ENCODE assay signal across 30 mouse cellular contexts in the genomic region with DNA sequence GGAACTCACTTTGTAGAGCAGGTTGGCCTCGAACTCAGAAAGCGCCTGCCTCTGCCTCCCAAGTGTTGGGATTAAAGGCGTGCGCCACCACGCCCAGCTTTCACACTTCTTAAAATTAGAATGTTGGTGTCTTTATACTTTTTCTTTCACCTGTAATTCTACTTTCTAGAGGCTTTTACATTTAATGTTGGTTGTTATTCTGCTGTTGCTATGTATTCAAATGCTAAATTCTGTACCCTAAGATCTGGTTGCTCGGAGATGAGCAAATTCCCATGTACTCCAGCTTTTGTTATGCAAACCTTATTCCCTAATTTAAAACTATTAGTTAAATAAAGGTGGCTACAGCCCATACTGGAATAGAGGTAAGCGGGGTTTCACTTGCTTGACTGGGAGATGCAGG.
"Had no signal": no experiment of that assay in that cellular context is flagged by ENCODE, and none has a peak within 500 bp of the region (broad histone marks: within the 10 kb centered on the region; RNA-seq: fewer than 3 reads in every experiment).

No protein-coding gene starts in this region.

- H3K36me3 ChIP-seq: limb, embryonic 10.5 days; limb, embryonic 12.5 days; limb, embryonic 13.5 days; limb, embryonic 15.5 days; liver, embryonic 12.5 days; liver, embryonic 13.5 days; liver, embryonic 15.5 days; lung, embryonic 15.5 days; midbrain, embryonic 10.5 days; midbrain, embryonic 12.5 days; midbrain, embryonic 13.5 days; midbrain, embryonic 15.5 days; neural tube, embryonic 12.5 days had no signal

- H3K27ac ChIP-seq: limb, embryonic 10.5 days; limb, embryonic 12.5 days; limb, embryonic 13.5 days; limb, embryonic 15.5 days; liver, embryonic 12.5 days; liver, embryonic 13.5 days; liver, embryonic 14.5 days; liver, embryonic 15.5 days; lung, embryonic 15.5 days; macrophage; midbrain, embryonic 10.5 days; midbrain, embryonic 12.5 days; midbrain, embryonic 13.5 days; midbrain, embryonic 15.5 days; neural tube, embryonic 12.5 days had no signal

- H3K9ac ChIP-seq: limb, embryonic 12.5 days; limb, embryonic 13.5 days; limb, embryonic 15.5 days; liver, embryonic 12.5 days; liver, embryonic 13.5 days; liver, embryonic 14.5 days; liver, embryonic 15.5 days; liver, postnatal 0 days; lung, embryonic 14.5 days; lung, embryonic 15.5 days; midbrain, embryonic 12.5 days; midbrain, embryonic 13.5 days; midbrain, embryonic 15.5 days; neural tube, embryonic 12.5 days had no signal

- H3K4me1 ChIP-seq: limb, embryonic 10.5 days; limb, embryonic 12.5 days; limb, embryonic 13.5 days; limb, embryonic 15.5 days; liver, embryonic 12.5 days; liver, embryonic 13.5 days; liver, embryonic 15.5 days; lung, embryonic 15.5 days; midbrain, embryonic 10.5 days; midbrain, embryonic 12.5 days; midbrain, embryonic 13.5 days; midbrain, embryonic 15.5 days; neural tube, embryonic 12.5 days had no signal

- H3K4me3 ChIP-seq: limb, embryonic 10.5 days; limb, embryonic 12.5 days; limb, embryonic 13.5 days; limb, embryonic 15.5 days; liver, embryonic 12.5 days; liver, embryonic 13.5 days; liver, embryonic 15.5 days; lung, embryonic 15.5 days; megakaryocyte, embryonic 14.5 days; midbrain, embryonic 10.5 days; midbrain, embryonic 12.5 days; midbrain, embryonic 13.5 days; midbrain, embryonic 15.5 days; myocyte; neural tube, embryonic 12.5 days had no signal

- ATAC-seq: liver, embryonic 12.5 days; liver, postnatal 0 days; lung, postnatal 0 days; midbrain, embryonic 13.5 days; midbrain, embryonic 15.5 days; midbrain, embryonic 16.5 days had no signal

- H3K9me3 ChIP-seq: limb, embryonic 10.5 days; limb, embryonic 12.5 days; limb, embryonic 13.5 days; limb, embryonic 15.5 days; liver, embryonic 12.5 days; liver, embryonic 13.5 days; liver, embryonic 15.5 days; lung, embryonic 15.5 days; midbrain, embryonic 10.5 days; midbrain, embryonic 12.5 days; midbrain, embryonic 13.5 days; midbrain, embryonic 15.5 days; neural tube, embryonic 12.5 days had no signal

- DNase-seq: left cerebral cortex, postnatal 4 days; liver; liver, embryonic 13.5 days; liver, postnatal 0 days; lung, adult 18-20 months; lung, adult 2 months; lung, embryonic 14.5 days; lung, postnatal 10 days; lung, postnatal 14 days; lung, postnatal 36 days; lung, postnatal 4 days; midbrain, embryonic 14.5 days had no signal

- H3K27me3 ChIP-seq: limb, embryonic 12.5 days; limb, embryonic 13.5 days; limb, embryonic 15.5 days; liver, embryonic 12.5 days; liver, embryonic 13.5 days; liver, embryonic 15.5 days; lung, embryonic 15.5 days; midbrain, embryonic 12.5 days; midbrain, embryonic 13.5 days; midbrain, embryonic 15.5 days; neural tube, embryonic 12.5 days had no signal
